Mouse (Mus musculus): ENCODE measurements around the gene S100a2. TPM values are rescaled to one million over a fixed set of nuclear protein-coding genes. Genes with fewer than 3 reads are reported as not detected.
A peak's percentile ranks its signal among the peaks of the same experiment; 100 is the strongest.

S100a2 gene
- polyA plus RNA-seq, 1 experiment = not detected

DNA sequence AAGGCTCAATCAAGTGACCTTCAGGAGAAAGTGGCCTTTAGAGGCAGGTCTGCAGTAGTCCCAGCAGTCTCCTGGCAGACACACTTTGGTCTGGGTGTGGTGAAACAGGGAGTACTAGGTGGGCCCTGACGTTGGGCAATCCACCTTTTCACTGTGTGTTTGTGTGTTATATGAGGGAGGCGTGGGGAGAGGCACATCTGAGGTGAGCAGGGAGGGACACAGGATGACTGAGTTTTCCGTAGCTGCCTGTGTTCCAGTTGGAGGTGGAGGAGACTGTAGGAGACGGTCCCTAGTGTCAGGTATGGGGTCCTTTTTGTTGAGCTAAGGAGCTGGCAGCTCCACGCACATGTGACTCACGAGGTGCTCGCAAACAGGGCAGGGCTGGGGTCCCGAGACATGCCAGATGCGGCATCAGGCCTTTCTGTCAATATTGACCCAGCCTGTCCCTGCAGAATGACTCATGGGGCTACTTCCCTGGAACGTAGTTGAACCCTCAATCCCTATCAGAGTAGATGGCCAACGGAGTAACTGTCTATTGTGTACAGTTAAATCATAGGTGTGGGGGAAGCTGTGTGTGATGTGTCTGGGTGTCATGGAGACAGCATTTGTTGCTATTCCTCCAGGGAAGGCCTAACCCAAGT is 24.7 kb downstream of the S100a2 start:
- TF ChIP-seq POLR2A (IDR thresholded peaks at IDR 0.05; ENCODE audit: low read depth, low read length) = no peak
- no peak for TF ChIP-seq CTCF (conservative IDR thresholded peaks at IDR 0.05; ENCODE audit: insufficient read depth, insufficient read length, low read depth, low read length)
- 0 out of 2 replicates have a peak overlapping the region, but pooled peaks have one; percentile 2 for H3K4me3 ChIP-seq (ENCODE audit: insufficient read depth, low read depth, low read length)
- H3K4me1 ChIP-seq (ENCODE audit: control insufficient read depth, insufficient read depth, low read length) = no peaks in the 10 kb centered on the region
- 76% methylated on average over 11 of the region's 11 CpGs for WGBS
- no peak for DNase-seq
- H3K27ac ChIP-seq (ENCODE audit: insufficient read depth, low read depth, low read length) = no peak overlapping the region
- no peaks in the 10 kb centered on the region for H3K36me3 ChIP-seq (ENCODE audit: control insufficient read depth, insufficient read depth, low read length)
- H3K27me3 ChIP-seq (replicated peaks; ENCODE audit: control insufficient read depth, insufficient read depth, low read length) = no peaks in the 10 kb centered on the region

DNA sequence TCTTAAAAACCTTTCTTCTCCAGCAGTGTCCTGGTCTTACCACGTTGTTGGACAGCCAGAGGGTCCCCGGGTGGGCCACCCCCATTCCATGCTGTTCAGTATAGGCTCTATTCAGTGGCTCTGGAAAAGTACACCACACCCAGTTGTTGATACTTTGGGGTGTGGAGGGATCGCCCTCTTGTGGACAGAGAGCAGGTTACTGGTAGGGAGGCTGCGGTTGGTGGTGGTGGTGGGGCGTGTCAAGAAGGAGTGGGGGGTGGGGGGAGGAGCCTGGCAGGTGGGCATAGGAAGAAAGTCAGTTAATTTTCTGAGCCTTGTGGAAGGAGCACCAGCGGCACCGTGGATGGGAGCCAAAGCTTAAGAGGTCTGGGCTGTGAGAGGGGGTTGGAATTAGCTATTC is 25.4 kb downstream of the S100a2 start:
- H3K27ac ChIP-seq (ENCODE audit: insufficient read depth, low read depth, low read length) = no peak overlapping the region
- no peaks in the 10 kb centered on the region for H3K36me3 ChIP-seq (ENCODE audit: control insufficient read depth, insufficient read depth, low read length)
- DNase-seq = peak; percentile 84
- WGBS = 7% methylated on average over 7 of the region's 7 CpGs
- no peaks in the 10 kb centered on the region for H3K27me3 ChIP-seq (replicated peaks; ENCODE audit: control insufficient read depth, insufficient read depth, low read length)
- TF ChIP-seq CTCF (conservative IDR thresholded peaks at IDR 0.05; ENCODE audit: insufficient read depth, insufficient read length, low read depth, low read length) (peak; percentile 78), POLR2A (IDR thresholded peaks at IDR 0.05; ENCODE audit: low read depth, low read length) (no peak)
- H3K4me3 ChIP-seq (ENCODE audit: insufficient read depth, low read depth, low read length) = 0 out of 2 replicates have a peak overlapping the region, but pooled peaks have one; percentile 2
- H3K4me1 ChIP-seq (ENCODE audit: control insufficient read depth, insufficient read depth, low read length) = no peaks in the 10 kb centered on the region

DNA sequence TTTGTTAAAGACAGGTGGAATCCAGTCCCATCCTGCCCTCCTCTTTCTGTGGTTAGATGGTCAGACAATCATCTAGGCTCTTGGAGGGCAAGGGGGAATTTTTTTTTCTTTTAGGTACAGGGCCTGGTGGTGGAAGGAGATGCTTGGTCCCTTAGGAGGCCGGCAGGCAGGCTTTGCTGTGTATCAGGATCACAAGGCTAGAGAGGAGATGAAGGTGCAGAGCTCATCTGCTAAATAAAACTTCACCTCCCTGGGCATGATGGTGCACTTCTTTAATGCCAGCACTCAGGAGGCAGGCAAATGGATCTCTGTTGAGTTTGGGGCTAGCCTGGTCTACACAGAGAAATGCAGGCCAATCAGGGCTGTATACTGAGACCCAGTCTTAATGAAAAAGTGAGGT is 25.9 kb downstream of the S100a2 start:
- TF ChIP-seq POLR2A (IDR thresholded peaks at IDR 0.05; ENCODE audit: low read depth, low read length) = no peak
- no peak for TF ChIP-seq CTCF (conservative IDR thresholded peaks at IDR 0.05; ENCODE audit: insufficient read depth, insufficient read length, low read depth, low read length)
- no peak overlapping the region for H3K27ac ChIP-seq (ENCODE audit: insufficient read depth, low read depth, low read length)
- 64% methylated on average over 1 of the region's 1 CpGs for WGBS
- no peak for DNase-seq
- no peak overlapping the region for H3K4me3 ChIP-seq (ENCODE audit: insufficient read depth, low read depth, low read length)
- no peaks in the 10 kb centered on the region for H3K36me3 ChIP-seq (ENCODE audit: control insufficient read depth, insufficient read depth, low read length)
- no peaks in the 10 kb centered on the region for H3K4me1 ChIP-seq (ENCODE audit: control insufficient read depth, insufficient read depth, low read length)
- H3K27me3 ChIP-seq (replicated peaks; ENCODE audit: control insufficient read depth, insufficient read depth, low read length) = no peaks in the 10 kb centered on the region

DNA sequence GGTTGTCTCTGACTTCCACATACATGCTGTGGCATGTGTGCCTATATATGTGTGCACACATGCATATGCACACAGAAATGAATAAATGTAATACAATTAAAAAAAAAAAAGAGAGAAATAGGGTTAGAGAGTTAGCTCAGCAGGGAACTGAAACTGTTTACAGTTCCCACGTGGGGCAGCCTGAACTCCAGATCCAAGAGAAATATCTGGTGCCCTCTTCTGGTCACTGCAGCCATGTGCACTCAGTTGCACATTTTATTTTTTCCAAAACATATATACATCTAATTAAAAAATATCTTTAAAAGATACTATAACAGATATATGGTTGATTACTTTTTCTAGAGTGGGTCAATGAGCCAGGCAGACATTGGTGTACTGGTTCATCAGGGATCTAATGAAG is 27.5 kb downstream of the S100a2 start:
- Histone ChIP-seq H3K27me3 (replicated peaks; ENCODE audit: control insufficient read depth, insufficient read depth, low read length) (no peaks in the 10 kb centered on the region), H3K36me3 (ENCODE audit: control insufficient read depth, insufficient read depth, low read length) (no peaks in the 10 kb centered on the region), H3K4me3 (ENCODE audit: insufficient read depth, low read depth, low read length) (no peak overlapping the region), H3K27ac (ENCODE audit: insufficient read depth, low read depth, low read length) (no peak overlapping the region), H3K4me1 (ENCODE audit: control insufficient read depth, insufficient read depth, low read length) (no peaks in the 10 kb centered on the region)
- no peak for DNase-seq
- no peak for TF ChIP-seq POLR2A (IDR thresholded peaks at IDR 0.05; ENCODE audit: low read depth, low read length)
- TF ChIP-seq CTCF (conservative IDR thresholded peaks at IDR 0.05; ENCODE audit: insufficient read depth, insufficient read length, low read depth, low read length) = 0 out of 2 replicates have a peak, but pooled peaks have one; percentile 6
- 30% methylated on average over 1 of the region's 1 CpGs for WGBS

DNA sequence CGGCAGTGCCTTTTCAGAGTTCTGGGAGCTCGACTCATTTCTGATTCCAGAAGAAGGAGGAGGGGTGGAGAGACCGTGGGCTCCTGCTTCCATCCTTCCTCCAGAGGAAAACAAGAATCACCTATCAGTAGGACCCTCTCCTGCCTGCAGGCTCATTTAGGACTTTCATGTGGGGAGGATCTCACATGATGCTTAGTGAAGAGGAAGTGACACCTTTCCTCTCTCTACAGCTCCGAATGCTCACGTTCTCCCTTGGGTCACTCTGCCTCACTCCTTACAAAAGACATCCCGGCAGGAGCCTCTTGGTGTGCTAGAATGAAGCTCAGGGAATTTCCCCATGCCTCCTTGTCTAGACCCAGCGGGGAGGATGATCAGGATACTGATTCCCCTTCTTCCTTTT is 31.5 kb downstream of the S100a2 start:
- DNase-seq = no peak
- H3K36me3 ChIP-seq (ENCODE audit: control insufficient read depth, insufficient read depth, low read length) = no peaks in the 10 kb centered on the region
- TF ChIP-seq POLR2A (IDR thresholded peaks at IDR 0.05; ENCODE audit: low read depth, low read length) (no peak), CTCF (conservative IDR thresholded peaks at IDR 0.05; ENCODE audit: insufficient read depth, insufficient read length, low read depth, low read length) (no peak)
- 57% methylated on average over 7 of the region's 7 CpGs for WGBS
- no peaks in the 10 kb centered on the region for H3K4me1 ChIP-seq (ENCODE audit: control insufficient read depth, insufficient read depth, low read length)
- no peak overlapping the region for H3K4me3 ChIP-seq (ENCODE audit: insufficient read depth, low read depth, low read length)
- H3K27me3 ChIP-seq (replicated peaks; ENCODE audit: control insufficient read depth, insufficient read depth, low read length) = no peaks in the 10 kb centered on the region
- H3K27ac ChIP-seq (ENCODE audit: insufficient read depth, low read depth, low read length) = no peak overlapping the region

DNA sequence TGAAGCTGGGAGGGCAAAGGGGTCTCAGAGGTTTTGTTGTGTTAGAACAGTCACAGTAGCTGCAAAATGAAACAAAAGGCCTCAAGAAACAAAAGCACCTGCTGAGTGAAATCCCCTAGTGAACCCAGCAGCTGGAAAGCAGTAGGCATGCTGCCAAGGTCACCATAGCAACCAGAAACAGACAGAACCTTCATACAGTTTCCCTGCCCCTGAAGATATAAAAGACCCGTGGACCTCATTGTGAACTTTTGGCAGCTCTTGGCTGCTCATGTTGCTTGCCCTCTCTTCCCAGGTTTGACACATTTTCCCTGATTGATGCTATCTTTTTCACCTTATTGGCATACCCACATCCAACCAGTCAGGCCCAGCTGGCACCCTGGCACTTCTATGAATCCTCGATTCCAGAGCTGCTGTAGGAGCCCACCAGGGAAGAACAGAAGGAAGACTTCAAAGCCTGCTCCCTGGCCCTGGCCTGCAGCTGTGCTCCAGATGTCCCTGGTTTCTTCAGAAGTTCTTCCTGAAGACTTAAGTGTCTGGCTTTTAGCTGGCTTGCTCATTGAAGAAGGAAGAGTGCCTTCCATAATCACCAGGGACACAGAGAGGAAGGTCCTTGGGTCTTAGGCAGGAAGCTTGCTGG is 33.5 kb downstream of the S100a2 start:
- no peaks in the 10 kb centered on the region for H3K4me1 ChIP-seq (ENCODE audit: control insufficient read depth, insufficient read depth, low read length)
- TF ChIP-seq CTCF (conservative IDR thresholded peaks at IDR 0.05; ENCODE audit: insufficient read depth, insufficient read length, low read depth, low read length) (no peak), POLR2A (IDR thresholded peaks at IDR 0.05; ENCODE audit: low read depth, low read length) (no peak)
- no peak overlapping the region for H3K4me3 ChIP-seq (ENCODE audit: insufficient read depth, low read depth, low read length)
- H3K27ac ChIP-seq (ENCODE audit: insufficient read depth, low read depth, low read length) = no peak overlapping the region
- no peaks in the 10 kb centered on the region for H3K27me3 ChIP-seq (replicated peaks; ENCODE audit: control insufficient read depth, insufficient read depth, low read length)
- DNase-seq = peak; percentile 38
- WGBS = 18% methylated on average over 2 of the region's 2 CpGs
- H3K36me3 ChIP-seq (ENCODE audit: control insufficient read depth, insufficient read depth, low read length) = no peaks in the 10 kb centered on the region

DNA sequence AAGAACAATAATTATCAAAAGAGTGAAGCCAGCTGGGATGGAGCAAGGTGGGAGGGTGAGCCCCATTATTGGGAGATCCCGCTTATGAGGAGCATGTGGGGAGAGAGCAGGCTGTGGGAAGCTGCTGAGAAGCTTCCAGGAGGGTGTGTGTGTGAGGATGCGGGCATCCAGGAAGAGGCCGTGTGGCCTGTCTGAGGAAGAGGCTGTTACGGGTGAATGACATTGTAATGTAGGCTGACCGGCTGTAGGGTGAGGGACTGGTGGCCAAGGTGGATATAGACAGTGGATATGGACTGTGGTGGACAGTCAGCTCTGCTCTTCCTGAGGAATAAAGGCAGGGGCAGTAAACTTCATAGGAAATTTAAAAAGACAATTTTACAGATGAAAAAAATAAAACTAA is 35.4 kb downstream of the S100a2 start:
- Histone ChIP-seq H3K4me3 (ENCODE audit: insufficient read depth, low read depth, low read length) (no peak overlapping the region), H3K27me3 (replicated peaks; ENCODE audit: control insufficient read depth, insufficient read depth, low read length) (no peaks in the 10 kb centered on the region), H3K36me3 (ENCODE audit: control insufficient read depth, insufficient read depth, low read length) (no peaks in the 10 kb centered on the region), H3K4me1 (ENCODE audit: control insufficient read depth, insufficient read depth, low read length) (no peaks in the 10 kb centered on the region), H3K27ac (ENCODE audit: insufficient read depth, low read depth, low read length) (no peak overlapping the region)
- TF ChIP-seq CTCF (conservative IDR thresholded peaks at IDR 0.05; ENCODE audit: insufficient read depth, insufficient read length, low read depth, low read length) = no peak
- TF ChIP-seq POLR2A (IDR thresholded peaks at IDR 0.05; ENCODE audit: low read depth, low read length) = no peak
- WGBS = 73% methylated on average over 5 of the region's 5 CpGs
- DNase-seq = no peak
